Mouse (Mus musculus) heart, adult 2 months (tissue): ENCODE measurements around the gene Cbx7.

ENCODE experiments used
- CTCF ChIP-seq: fragments of 200-600 bp; IDR thresholded peaks from 2 replicates; pipeline ENCODE4 v1.8.1; 2022; ENCODE audit warnings: antibody characterized with exemption, mild to moderate bottlenecking, moderate library complexity
- POLR2A ChIP-seq: fragments of 200-500 bp; IDR thresholded peaks from 2 replicates; pipeline ENCODE4 v1.6.1; 2011; ENCODE audit warnings: mild to moderate bottlenecking, low read depth, low read length, control low read depth; ENCODE audit not compliant: insufficient read depth

- TF ChIP-seq CTCF (no peak), POLR2A (no peak)
Measured at GRCm38 (mm10) chr15:79958418-79958817, 12.5 kb downstream of the Cbx7 start.
